Mouse (Mus musculus) adrenal gland, postnatal 36 days (tissue): ENCODE data around the gene Prrc2b. TPM values are rescaled to one million over a fixed set of nuclear protein-coding genes. Genes with fewer than 3 reads are reported as not detected.

Experiments
- DNase-seq, 2 experiments: peaks; one replicate each; pipeline ENCODE4 v3.0.0; 2021; ENCODE audit warnings: mixed read lengths in 1 of 2
- total RNA-seq, 2 experiments: library from RNA; stranded (reverse); gene quantifications; 2 replicates each; pipeline ENCODE4 v1.2.3; 2021

The Prrc2b gene
- total RNA-seq, 2 experiments from 2014 or later = 99.3 to 119 TPM

DNA sequence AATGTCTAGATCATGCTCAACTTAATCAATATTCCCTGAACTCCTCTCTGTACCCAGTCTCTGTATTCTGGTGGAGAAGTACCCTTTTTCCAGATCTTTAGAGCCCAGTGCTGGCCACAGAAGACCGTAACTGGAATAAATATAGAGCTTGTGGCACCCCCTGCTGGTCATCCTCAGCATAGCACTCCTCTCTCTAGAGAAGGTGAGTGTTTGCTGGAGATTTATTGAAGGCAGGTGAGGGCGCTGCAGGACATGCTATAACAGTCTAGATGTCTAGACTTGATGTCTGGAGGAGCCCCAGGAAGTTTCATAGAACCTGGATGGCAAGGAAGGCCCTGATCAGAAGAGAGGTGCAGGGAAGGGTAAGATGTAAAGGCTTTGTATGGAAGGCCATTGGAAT lies 16.8 kb upstream of the Prrc2b start:
- DNase-seq = peak; percentile 81 to 88

- peak; percentile 97 for DNase-seq
These were observed 13.1 kb upstream of the Prrc2b start for GRCm38 (mm10) chr2:32137667-32138266.

DNA sequence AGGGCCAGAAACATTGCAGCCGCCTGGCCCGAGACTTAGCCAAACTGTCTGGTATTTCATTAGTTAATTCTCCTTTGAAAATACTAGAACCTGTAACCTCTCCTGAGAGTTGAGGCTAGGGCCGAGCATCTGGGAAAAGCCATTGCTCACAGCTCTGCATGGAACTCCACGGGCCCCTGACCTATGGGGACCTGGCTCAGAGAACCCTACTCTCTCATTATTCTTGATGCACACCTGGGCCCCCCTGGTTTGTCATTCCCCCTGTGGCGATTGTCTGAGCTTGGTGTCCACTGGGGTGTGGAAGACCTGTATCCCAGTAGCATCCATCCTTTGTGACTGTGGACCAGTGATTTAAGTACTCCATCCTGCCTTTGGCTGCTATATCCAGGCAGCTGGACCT lies 11.5 kb upstream of the Prrc2b start:
- no peak for DNase-seq

DNA sequence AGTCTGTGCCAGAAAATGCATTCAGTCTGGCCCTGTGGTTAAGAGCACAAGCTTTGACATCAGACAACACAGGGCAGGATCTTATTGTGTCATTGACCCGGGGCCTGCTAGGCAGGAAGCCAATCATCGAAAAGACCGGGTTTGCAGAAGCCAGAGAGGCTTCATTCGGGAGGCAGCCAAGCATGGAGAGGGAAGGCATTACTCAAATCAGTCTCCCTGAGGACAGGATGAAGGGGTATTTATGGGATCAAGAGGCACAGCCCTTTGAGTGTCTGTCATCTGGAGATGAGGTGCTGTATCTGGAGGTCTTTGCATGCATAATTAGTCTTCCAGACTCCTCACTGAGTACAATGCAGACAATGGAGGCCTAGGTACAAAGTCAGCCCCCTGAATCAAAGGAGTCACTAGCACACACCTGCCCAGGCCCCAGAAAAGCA lies 10.4 kb upstream of the Prrc2b start:
- peak; percentile 66 to 71 for DNase-seq

GRCm38 (mm10) chr2:32141602-32142001 lies 9.3 kb upstream of the Prrc2b start:
- no peak for DNase-seq

- DNase-seq = no peak
These were observed 8.5 kb upstream of the Prrc2b start for GRCm38 (mm10) chr2:32142368-32142767.

GRCm38 (mm10) chr2:32144633-32145032 lies 6.2 kb upstream of the Prrc2b start:
- no peak for DNase-seq

DNA sequence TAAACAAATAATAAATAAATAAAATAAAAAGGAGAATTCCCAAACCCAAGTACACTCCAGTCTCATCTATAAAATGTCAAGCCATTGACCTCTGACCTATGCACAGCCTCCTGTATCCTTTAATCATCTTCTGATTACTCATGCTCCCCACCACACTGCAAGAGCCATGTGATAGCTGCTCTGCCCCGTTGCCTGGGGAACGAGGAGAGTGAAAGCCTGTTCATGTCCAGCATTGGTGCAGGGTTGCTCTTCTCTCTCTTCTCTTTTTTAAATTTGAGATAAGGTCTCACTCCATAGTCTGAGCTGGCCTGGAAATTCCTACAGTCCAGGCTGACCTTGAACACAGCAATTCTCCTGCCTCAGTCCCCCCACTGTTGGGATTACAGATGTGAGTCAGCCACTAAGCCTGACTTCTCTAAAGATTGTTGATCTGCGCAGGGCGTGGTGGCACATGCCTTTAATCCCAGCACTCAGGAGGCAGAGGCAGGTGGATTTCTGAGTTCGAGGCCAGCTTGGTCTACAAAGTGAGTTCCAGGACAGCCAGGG lies 4.2 kb upstream of the Prrc2b start:
- DNase-seq = peak; percentile 79 to 82

DNA sequence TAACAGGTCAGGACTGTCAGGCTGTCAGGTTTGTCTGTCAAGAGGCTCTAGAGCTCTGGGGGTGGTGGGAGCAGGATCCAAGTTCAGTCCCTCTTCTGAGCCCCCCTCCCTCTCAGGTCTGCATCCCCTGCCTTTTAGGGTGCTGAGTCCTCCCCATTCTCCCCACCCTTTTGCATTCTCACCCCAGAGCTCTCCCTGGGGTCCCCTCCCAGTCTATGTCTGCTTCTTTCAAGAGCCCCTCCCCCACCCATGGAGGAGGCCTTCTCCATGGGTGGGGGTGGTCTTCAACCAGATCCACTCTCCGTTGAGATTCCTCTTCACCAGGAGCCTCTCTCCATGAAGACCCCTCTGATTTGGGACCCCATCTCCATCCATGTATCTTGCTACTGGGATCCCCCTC lies 747 bp upstream of the Prrc2b start:
- no peak for DNase-seq

- no peak for DNase-seq
These were observed 339 bp upstream of the Prrc2b start for GRCm38 (mm10) chr2:32150562-32150923.

- peak in 1 of 2 experiments; percentile 56 for DNase-seq
These were observed 931 bp downstream of the Prrc2b start for GRCm38 (mm10) chr2:32151660-32152366.

DNA sequence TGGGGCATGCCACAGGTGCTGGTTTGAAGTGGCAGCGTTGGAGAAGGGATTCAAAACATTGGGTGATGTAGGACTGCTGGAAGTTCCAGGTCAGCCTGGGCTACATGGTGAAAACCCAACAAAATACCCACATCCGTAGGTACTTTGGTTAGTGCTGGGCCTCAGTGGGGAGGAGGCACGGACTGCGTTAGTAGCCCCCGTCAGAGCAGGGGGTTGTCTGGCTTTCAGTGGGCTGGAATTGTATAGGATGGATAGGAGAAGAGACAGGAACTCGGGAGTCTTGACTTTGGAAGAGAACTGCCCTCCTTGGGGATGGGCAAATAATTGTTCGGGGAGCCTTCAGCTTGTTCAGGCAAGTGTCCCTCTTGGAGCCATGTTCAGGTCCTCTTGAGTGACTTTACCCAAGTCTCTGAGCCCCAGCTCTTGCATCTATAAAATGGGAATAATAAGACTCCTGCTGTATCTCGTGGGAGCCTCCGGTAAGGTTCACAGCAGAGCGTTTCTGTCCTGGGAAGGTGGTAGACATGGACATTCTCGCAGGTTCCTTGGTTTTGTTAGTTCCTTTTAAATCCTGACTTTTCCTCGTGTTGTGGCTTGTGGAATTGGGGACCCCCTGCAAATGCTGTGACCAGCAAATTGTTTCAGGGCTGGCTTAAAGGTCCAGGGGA lies 1.6 kb downstream of the Prrc2b start:
- no peak for DNase-seq

GRCm38 (mm10) chr2:32153041-32153790 lies 2.3 kb downstream of the Prrc2b start:
- DNase-seq = peak in 1 of 2 experiments; percentile 32

- no peak for DNase-seq
These were observed 2.9 kb downstream of the Prrc2b start for GRCm38 (mm10) chr2:32153791-32154119.

DNA sequence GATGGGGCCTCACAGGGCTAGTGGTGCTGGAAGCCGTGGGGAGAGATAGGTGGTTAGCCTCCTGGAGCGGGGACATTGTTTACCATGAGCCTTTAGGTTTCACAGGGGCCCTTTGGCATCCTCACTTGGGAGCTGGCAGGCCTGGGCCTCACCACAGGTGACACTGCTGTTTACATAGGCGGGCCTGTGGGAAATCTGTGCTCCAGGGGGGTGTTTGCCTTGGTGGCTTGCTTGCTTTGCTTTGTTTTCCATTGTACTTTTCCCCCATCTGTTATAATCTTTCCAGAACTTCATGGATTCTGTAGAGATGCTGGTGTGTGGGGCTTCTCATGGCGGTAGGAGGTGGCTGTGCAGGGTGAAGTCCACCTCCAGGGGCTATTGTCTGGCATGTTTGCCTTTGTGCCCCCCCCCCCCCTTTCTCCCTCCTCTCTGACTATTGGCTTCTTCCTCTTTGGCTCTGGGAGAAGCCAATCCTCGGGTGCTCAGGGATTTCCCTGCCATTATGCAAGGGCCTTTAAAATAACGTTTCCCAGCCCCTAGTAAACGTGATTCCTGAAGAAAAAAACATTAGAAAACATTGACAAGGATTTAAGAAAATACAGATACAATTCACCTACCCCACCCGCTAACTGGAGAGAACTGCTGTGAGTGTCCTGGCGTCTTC lies 3.6 kb downstream of the Prrc2b start:
- no peak for DNase-seq

DNA sequence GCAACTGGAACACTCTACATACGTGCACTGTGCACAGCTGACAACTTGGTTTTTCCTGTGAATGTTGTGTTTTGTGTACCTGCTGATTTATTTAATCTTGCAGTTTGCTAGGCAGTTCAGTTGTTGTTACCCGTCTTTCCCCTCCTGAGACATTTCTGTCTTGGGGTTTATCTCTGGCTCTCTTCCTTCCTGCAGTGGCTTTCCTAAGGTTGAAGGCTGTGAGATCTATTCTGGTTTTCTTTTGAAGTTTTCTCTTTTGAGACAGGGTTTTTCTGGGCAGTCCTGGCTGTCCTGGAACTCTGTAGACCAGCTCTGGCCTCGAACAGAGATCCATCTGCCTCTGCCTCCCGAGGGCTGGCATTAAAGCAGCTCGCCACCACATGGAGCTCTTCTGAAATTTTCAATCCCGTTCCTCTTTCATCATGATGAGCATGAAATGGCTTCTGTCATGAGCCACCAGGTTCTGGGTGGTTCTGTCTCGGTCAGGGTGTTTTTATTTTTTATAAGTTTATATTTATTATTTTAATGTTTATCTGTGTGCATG lies 4.2 kb downstream of the Prrc2b start:
- DNase-seq = no peak

GRCm38 (mm10) chr2:32155614-32156013 lies 4.7 kb downstream of the Prrc2b start:
- DNase-seq = no peak

GRCm38 (mm10) chr2:32156645-32157044 lies 5.8 kb downstream of the Prrc2b start:
- no peak for DNase-seq

DNA sequence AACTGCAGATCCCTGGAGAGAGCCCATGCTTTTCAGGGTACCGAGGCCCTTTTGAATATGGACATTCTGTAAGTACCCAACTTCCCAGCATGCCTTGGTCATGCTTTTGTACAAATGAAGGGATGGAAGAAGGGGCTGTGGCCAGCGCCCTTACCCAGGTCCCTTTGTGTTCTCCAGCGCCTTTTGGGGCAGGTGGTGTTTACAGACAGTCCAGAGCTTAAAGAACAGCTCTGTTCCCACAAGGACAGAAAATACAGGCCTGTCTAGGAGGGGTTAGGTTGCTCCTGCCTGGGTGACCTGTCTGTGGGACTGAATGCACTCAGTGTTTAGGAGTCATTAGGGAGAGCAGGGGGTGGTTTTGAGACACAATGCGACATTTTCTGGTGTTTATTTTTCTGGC lies 6.4 kb downstream of the Prrc2b start:
- DNase-seq = no peak

DNA sequence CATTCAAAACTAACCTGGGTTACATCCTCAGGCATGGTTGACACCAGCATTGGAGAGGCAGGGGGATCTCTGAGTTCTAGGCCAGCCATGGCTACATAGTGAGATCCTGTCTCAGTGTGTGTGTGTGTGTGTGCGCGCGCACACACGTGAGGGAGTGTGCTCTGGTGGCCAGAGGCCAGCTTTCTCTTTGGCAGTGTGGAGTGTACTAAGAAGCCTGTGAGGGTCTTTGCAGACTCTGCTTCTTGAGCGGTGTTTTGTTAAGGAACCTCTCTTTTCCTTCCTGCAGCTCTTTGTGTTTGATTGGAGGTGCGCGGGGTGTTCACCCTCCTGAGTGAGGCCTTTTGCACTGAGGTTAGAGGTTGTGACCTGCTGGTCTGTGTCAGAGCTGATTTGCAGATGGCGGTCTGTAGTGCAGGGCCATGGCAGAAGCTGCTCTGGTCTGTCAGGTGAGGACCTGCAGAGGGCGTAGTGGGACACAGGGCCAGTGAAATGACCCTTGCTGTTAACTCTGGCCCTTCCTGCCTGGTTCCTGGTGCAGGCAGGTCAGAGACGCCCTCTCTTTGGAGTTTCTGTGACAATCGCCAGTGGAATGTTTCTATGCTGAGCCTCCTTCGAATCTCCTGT lies 7.8 kb downstream of the Prrc2b start:
- no peak for DNase-seq

- no peak for DNase-seq
These were observed 9.6 kb downstream of the Prrc2b start for GRCm38 (mm10) chr2:32160525-32160924.
